Mouse (Mus musculus): ENCODE measurements around the gene Erbb4. TPM values are rescaled to one million over a fixed set of nuclear protein-coding genes. Genes with fewer than 3 reads are reported as not detected.

The Erbb4 gene
- polyA plus RNA-seq, 1 experiment from 2014 or later, result 8.6 TPM

DNA sequence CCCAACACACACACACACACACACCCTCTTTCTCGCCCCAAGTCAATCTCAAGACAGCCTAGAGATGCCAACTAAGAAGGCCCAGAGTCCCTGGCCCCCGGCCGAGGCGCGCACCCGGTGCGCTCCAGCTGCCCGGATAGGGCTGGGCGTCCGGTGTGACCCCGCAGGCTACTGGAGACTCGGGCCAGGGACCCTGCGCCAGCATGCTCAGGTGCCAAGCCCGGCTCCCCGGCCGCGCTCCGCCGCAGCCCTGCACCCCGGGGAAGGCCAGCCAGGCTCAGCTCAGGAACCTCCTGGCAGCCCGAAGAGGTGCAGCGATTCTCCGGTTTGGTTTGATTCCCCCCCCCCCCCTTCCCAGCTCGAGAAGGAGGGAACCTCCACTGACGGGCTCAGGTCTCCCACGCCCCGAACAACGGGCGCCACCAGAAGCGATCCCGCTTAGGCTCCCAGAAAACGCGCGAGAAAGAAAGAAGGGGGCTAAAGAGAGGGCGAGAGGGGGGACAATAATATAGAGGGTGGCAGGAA lies 860 bp downstream of the Erbb4 start:
- peak overlapping the region; percentile 84 for H3K9ac ChIP-seq (ENCODE audit: low read length)
- H3K4me3 ChIP-seq (ENCODE audit: low read depth, low read length), result peak overlapping the region; percentile 78
- peak overlapping the region; percentile 62 for H3K4me2 ChIP-seq
- peaks cover 11% of the 10 kb centered on the region for H3K4me1 ChIP-seq (ENCODE audit: control insufficient read depth, insufficient read depth, low read length)
- ATAC-seq (ENCODE audit: low FRiP score), result peak; percentile 17
- H3K27ac ChIP-seq (ENCODE audit: low read depth, low read length), result peak overlapping the region; percentile 72
- H3K9me3 ChIP-seq (ENCODE audit: control insufficient read depth, low read length), result no peaks in the 10 kb centered on the region
- no peaks in the 10 kb centered on the region for H3K36me3 ChIP-seq (ENCODE audit: control insufficient read depth, insufficient read depth, low read length)
- WGBS, result under 1% methylated on average over 34 of the region's 35 CpGs
- peak; percentile 94 for DNase-seq (ENCODE audit: low spot score, missing footprints)
- no peaks in the 10 kb centered on the region; the same call in 1 of the 2 replicates for H3K27me3 ChIP-seq (ENCODE audit: control insufficient read depth, insufficient read depth, low read length)

DNA sequence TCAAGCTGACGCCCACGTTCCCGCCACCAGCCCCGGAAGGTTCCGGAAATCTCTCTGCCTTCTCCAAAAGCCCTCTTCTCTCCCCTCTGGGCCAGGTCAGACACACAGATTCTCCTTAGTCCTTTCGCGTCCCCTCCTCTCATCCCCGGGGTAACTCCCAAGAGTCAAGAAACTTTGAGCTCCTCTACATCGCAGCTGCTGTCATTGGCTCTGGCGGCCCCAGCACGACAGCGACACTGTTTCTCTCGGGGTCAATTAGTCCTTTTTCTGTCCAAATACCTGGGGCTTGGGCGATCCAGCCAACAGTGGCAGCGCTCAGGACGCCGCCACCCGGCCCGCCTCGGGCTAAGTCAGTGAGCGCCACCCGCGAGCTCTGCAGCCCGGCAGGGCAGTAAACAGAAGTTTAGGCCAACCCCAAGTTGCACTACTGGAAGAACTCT lies 1.5 kb downstream of the Erbb4 start:
- peaks cover 11% of the 10 kb centered on the region for H3K4me1 ChIP-seq (ENCODE audit: control insufficient read depth, insufficient read depth, low read length)
- H3K9ac ChIP-seq (ENCODE audit: low read length), result peak overlapping the region; percentile 84
- H3K4me3 ChIP-seq (ENCODE audit: low read depth, low read length), result peak overlapping the region; percentile 78
- under 1% methylated on average over 24 of the region's 24 CpGs for WGBS
- H3K4me2 ChIP-seq, result peak overlapping the region; percentile 62
- H3K27ac ChIP-seq (ENCODE audit: low read depth, low read length), result peak overlapping the region; percentile 84
- H3K27me3 ChIP-seq (ENCODE audit: control insufficient read depth, insufficient read depth, low read length), result no peaks in the 10 kb centered on the region; the same call in 1 of the 2 replicates
- DNase-seq (ENCODE audit: low spot score, missing footprints) (peak; percentile 97), ATAC-seq (ENCODE audit: low FRiP score) (0 out of 2 replicates have a peak, but pooled peaks have one; percentile 4)
- no peaks in the 10 kb centered on the region for H3K36me3 ChIP-seq (ENCODE audit: control insufficient read depth, insufficient read depth, low read length)
- no peaks in the 10 kb centered on the region for H3K9me3 ChIP-seq (ENCODE audit: control insufficient read depth, low read length)

DNA sequence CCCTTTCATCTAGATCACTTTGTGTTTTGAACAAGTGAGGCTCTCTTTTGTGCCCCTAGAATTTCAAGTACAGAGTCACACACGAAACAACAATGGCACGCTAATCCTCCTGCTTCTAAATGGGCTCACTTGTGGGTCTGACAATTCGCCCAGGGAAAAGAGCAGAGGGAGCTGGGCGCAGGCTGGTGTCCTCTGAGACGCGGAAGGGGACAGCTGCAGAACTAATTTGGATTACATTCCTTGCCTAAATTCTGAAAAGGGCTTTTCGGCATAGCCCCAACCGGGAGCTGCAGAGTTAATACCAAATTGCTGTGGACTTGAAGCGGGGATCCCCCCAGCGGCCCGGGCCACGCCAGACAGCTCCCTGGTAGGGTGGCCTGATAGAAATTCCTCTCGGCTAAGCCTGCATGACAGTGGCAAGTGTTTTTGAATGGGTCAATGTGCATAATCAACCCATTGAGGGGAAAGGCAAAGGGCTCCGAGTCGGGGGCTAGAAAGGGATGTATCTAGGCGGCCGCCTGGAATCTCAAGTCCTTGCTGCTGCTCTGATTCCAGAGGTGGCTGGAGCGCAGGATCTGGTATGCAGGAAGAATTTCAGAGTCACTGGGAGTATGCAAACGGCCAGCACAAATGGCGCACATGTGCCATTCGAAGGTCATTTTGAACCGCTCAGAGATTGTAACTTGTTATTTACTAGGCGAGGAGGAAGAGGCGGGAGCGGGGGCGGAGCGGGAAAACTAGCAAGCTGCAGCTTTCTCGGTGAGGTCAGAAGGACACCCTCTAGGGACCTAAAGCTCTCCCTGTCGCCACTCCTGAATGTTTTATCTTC lies 2.2 kb downstream of the Erbb4 start:
- Histone ChIP-seq H3K4me3 (ENCODE audit: low read depth, low read length) (peak overlapping the region; percentile 78), H3K27me3 (ENCODE audit: control insufficient read depth, insufficient read depth, low read length) (no peaks in the 10 kb centered on the region; the same call in 1 of the 2 replicates), H3K9me3 (ENCODE audit: control insufficient read depth, low read length) (no peaks in the 10 kb centered on the region), H3K36me3 (ENCODE audit: control insufficient read depth, insufficient read depth, low read length) (no peaks in the 10 kb centered on the region), H3K27ac (ENCODE audit: low read depth, low read length) (peak overlapping the region; percentile 84), H3K4me1 (ENCODE audit: control insufficient read depth, insufficient read depth, low read length) (peaks cover 11% of the 10 kb centered on the region), H3K9ac (ENCODE audit: low read length) (peak overlapping the region; percentile 84), H3K4me2 (peak overlapping the region; percentile 62)
- WGBS, result under 1% methylated on average over 29 of the region's 29 CpGs
- ATAC-seq (ENCODE audit: low FRiP score), result peak; percentile 87
- DNase-seq (ENCODE audit: low spot score, missing footprints), result peak; percentile 97

DNA sequence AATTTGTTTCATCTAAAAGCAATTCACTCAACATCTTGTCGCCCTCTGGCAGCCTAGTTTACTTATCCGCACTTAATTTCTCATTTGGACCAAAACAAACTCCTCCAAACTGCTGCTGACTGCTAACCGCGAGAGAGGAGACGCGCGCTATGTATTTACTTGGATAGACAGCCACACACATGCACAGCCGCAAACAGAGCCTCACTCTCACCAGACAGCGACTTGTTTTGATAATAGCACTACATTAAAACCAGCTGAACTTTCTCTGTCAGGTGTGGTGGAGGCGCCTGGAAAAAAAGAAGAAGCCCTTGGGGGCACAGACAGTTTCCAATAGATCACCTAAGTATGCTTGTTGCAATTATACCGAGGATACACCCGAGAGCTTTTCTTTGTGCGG lies 2.8 kb downstream of the Erbb4 start:
- peak overlapping the region; percentile 72 for H3K27ac ChIP-seq (ENCODE audit: low read depth, low read length)
- DNase-seq (ENCODE audit: low spot score, missing footprints) (peak; percentile 96), ATAC-seq (ENCODE audit: low FRiP score) (peak; percentile 38)
- H3K36me3 ChIP-seq (ENCODE audit: control insufficient read depth, insufficient read depth, low read length), result no peaks in the 10 kb centered on the region
- WGBS, result under 1% methylated on average over 13 of the region's 13 CpGs
- H3K27me3 ChIP-seq (ENCODE audit: control insufficient read depth, insufficient read depth, low read length), result no peaks in the 10 kb centered on the region; the same call in 1 of the 2 replicates
- H3K4me1 ChIP-seq (ENCODE audit: control insufficient read depth, insufficient read depth, low read length), result peaks cover 11% of the 10 kb centered on the region
- peak overlapping the region; percentile 78 for H3K4me3 ChIP-seq (ENCODE audit: low read depth, low read length)
- H3K9ac ChIP-seq (ENCODE audit: low read length), result peak overlapping the region; percentile 4; the same call in 1 of the 2 replicates
- H3K9me3 ChIP-seq (ENCODE audit: control insufficient read depth, low read length), result no peaks in the 10 kb centered on the region
- H3K4me2 ChIP-seq, result peak overlapping the region; percentile 62

DNA sequence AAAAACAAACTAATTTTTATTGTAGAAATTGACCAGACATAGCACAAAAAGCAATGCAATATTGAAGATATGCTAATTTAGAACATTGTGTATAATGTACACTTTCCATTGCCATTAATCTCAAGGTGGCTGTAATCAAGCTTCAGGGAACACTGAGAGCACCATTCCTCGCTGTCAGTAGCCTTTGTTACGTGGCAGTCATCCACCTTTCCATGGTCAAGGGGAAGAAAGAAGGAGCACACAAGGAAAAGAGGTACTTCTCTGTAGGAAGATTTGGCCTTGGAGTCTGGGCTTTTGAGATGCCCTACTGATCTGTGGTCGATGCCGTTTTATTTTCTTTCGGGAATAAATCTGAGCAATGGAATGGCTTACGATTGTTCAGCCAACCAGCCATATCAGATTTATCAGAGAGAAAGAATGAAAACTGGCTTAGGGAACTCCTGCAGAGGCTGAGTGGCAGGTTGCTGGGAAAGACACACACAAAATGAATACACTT lies 4.6 kb downstream of the Erbb4 start:
- peaks cover 11% of the 10 kb centered on the region for H3K4me1 ChIP-seq (ENCODE audit: control insufficient read depth, insufficient read depth, low read length)
- peak; percentile 83 for DNase-seq (ENCODE audit: low spot score, missing footprints)
- H3K36me3 ChIP-seq (ENCODE audit: control insufficient read depth, insufficient read depth, low read length), result no peaks in the 10 kb centered on the region
- H3K9me3 ChIP-seq (ENCODE audit: control insufficient read depth, low read length), result no peaks in the 10 kb centered on the region
- H3K9ac ChIP-seq (ENCODE audit: low read length), result no peak overlapping the region
- WGBS, result 34% methylated on average over 6 of the region's 6 CpGs
- no peak overlapping the region for H3K4me3 ChIP-seq (ENCODE audit: low read depth, low read length)
- no peak for ATAC-seq (ENCODE audit: low FRiP score)
- H3K4me2 ChIP-seq, result peak overlapping the region; percentile 22; the same call in 1 of the 2 replicates
- H3K27ac ChIP-seq (ENCODE audit: low read depth, low read length), result no peak overlapping the region
- H3K27me3 ChIP-seq (ENCODE audit: control insufficient read depth, insufficient read depth, low read length), result no peaks in the 10 kb centered on the region; the same call in 1 of the 2 replicates

DNA sequence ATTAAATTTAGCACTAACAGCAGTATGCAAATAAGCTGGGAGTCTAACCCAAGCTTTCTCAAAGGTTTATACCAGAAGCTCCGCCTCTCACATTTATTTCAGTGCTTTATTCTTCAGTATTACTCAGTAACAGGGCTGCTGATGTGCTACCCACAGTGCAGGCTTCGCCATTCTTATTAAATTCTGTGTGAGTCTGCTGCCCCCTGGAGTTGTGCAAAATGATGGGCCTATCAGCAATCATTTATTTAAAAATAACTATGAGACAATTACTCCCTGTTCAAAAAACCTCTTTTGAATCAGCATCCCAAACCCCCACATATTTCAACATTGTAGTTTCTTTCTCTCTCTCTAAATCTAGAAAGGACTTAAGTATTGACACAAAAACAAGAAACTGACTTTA lies 6.2 kb downstream of the Erbb4 start:
- 79% methylated on average over 2 of the region's 2 CpGs for WGBS
- Histone ChIP-seq H3K4me3 (ENCODE audit: low read depth, low read length) (no peak overlapping the region), H3K4me1 (ENCODE audit: control insufficient read depth, insufficient read depth, low read length) (peaks cover 11% of the 10 kb centered on the region), H3K27ac (ENCODE audit: low read depth, low read length) (no peak overlapping the region), H3K27me3 (ENCODE audit: control insufficient read depth, insufficient read depth, low read length) (no peaks in the 10 kb centered on the region; the same call in 1 of the 2 replicates), H3K36me3 (ENCODE audit: control insufficient read depth, insufficient read depth, low read length) (no peaks in the 10 kb centered on the region), H3K4me2 (no peak overlapping the region), H3K9ac (ENCODE audit: low read length) (no peak overlapping the region), H3K9me3 (ENCODE audit: control insufficient read depth, low read length) (no peaks in the 10 kb centered on the region)
- ATAC-seq (ENCODE audit: low FRiP score) (no peak), DNase-seq (ENCODE audit: low spot score, missing footprints) (no peak)

DNA sequence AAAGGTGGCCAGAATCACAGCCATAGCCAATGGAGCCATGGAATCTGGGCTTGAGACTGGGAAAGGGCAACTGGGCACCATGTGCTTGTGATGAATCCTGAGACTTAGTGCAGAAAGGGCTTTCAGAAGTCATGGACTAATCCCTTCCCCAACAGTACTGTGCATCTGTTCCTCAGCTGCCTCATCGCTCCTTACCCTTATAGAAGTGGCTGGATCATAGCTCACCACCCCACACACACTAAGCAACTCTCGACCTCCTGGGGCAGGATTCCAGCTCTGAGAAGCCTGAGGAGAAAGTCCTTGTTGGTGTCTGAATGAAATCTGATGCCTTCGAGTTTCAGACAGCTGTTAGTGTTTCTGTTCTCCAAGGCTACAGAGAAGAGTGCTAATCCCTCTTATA lies 14.8 kb downstream of the Erbb4 start:
- Histone ChIP-seq H3K4me3 (ENCODE audit: low read depth, low read length) (no peak overlapping the region), H3K36me3 (ENCODE audit: control insufficient read depth, insufficient read depth, low read length) (no peaks in the 10 kb centered on the region), H3K4me2 (no peak overlapping the region), H3K4me1 (ENCODE audit: control insufficient read depth, insufficient read depth, low read length) (peaks cover 3% of the 10 kb centered on the region; the same call in 1 of the 2 replicates), H3K9ac (ENCODE audit: low read length) (no peak overlapping the region), H3K27ac (ENCODE audit: low read depth, low read length) (no peak overlapping the region), H3K9me3 (ENCODE audit: control insufficient read depth, low read length) (no peaks in the 10 kb centered on the region), H3K27me3 (ENCODE audit: control insufficient read depth, insufficient read depth, low read length) (no peaks in the 10 kb centered on the region)
- whole genome bisulfite sequencing, result 26% methylated on average over 3 of the region's 3 CpGs
- ATAC-seq (ENCODE audit: low FRiP score) (no peak), DNase-seq (ENCODE audit: low spot score, missing footprints) (no peak)

DNA sequence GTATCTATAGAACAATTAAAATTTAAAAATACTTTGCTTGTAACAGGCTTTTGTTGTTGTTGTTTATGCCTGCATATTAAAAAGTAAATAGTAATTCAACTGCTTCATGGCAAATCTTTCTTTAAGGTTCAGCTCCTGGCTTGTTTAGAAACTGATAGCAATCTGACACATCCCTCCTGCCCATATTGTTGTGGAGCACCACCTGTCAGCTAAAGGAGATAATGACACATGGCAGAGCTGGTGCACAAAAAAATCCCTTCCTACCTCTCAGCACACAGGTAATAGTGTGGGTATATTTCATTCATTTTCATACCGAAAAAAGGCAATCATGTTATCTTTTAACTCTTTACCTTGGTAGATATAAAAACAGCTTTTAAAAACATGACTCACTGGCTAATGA lies 18.5 kb downstream of the Erbb4 start:
- peaks cover 3% of the 10 kb centered on the region; the same call in 1 of the 2 replicates for H3K4me1 ChIP-seq (ENCODE audit: control insufficient read depth, insufficient read depth, low read length)
- WGBS, result 86% methylated on average over 1 of the region's 1 CpGs
- no peaks in the 10 kb centered on the region for H3K36me3 ChIP-seq (ENCODE audit: control insufficient read depth, insufficient read depth, low read length)
- ATAC-seq (ENCODE audit: low FRiP score) (no peak), DNase-seq (ENCODE audit: low spot score, missing footprints) (no peak)
- H3K4me3 ChIP-seq (ENCODE audit: low read depth, low read length), result no peak overlapping the region
- H3K9me3 ChIP-seq (ENCODE audit: control insufficient read depth, low read length), result no peaks in the 10 kb centered on the region
- no peaks in the 10 kb centered on the region for H3K27me3 ChIP-seq (ENCODE audit: control insufficient read depth, insufficient read depth, low read length)
- no peak overlapping the region for H3K9ac ChIP-seq (ENCODE audit: low read length)
- no peak overlapping the region for H3K4me2 ChIP-seq
- H3K27ac ChIP-seq (ENCODE audit: low read depth, low read length), result no peak overlapping the region

DNA sequence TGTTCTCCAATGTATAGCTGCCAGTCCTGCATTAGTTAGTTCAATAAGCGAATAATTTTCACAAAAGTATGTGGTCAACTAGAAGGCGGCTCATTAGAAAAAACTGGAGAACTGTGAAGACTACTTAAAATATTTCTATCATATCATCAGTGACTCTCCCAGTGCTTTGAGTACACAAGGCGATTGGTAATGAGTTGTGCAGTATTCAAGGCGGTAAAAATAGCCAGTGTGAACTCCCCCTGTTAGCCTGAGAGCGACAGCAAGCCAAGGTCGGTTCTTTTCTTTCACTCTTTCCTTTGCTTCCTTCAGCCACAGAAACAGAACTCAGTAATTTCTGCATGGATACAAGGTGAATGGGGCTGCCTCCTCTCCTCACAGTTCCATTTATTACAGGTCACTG lies 22.1 kb downstream of the Erbb4 start:
- WGBS, result 73% methylated on average over 6 of the region's 6 CpGs
- no peak for DNase-seq (ENCODE audit: low spot score, missing footprints)
- no peak overlapping the region for H3K9ac ChIP-seq (ENCODE audit: low read length)
- H3K36me3 ChIP-seq (ENCODE audit: control insufficient read depth, insufficient read depth, low read length), result no peaks in the 10 kb centered on the region
- H3K27me3 ChIP-seq (ENCODE audit: control insufficient read depth, insufficient read depth, low read length), result no peaks in the 10 kb centered on the region
- no peak overlapping the region for H3K4me2 ChIP-seq
- H3K4me3 ChIP-seq (ENCODE audit: low read depth, low read length), result no peak overlapping the region
- no peaks in the 10 kb centered on the region for H3K9me3 ChIP-seq (ENCODE audit: control insufficient read depth, low read length)
- H3K4me1 ChIP-seq (ENCODE audit: control insufficient read depth, insufficient read depth, low read length), result no peaks in the 10 kb centered on the region
- no peak for ATAC-seq (ENCODE audit: low FRiP score)
- no peak overlapping the region for H3K27ac ChIP-seq (ENCODE audit: low read depth, low read length)

All from midbrain, embryonic 11.5 days (tissue).